Mouse (Mus musculus) layer of hippocampus, adult 2 months (tissue): ENCODE measurements around the gene Stk24. TPM values are rescaled to one million over a fixed set of nuclear protein-coding genes. Genes with fewer than 3 reads are reported as not detected.

Source experiments
- DNase-seq, 2 experiments: peaks; one replicate each; pipeline ENCODE4 v3.0.0; 2022; ENCODE audit warnings: low spot score in 2 of 2
- H3K27ac ChIP-seq: fragments of 200-600 bp; 2 replicates; pipeline ENCODE4 v1.8.1; 2022
- H3K4me3 ChIP-seq: fragments of 200-600 bp; 2 replicates; pipeline ENCODE4 v1.8.1; 2022; ENCODE audit warnings: mild to moderate bottlenecking
- CTCF ChIP-seq: fragments of 200-600 bp; conservative IDR thresholded peaks from 2 replicates; pipeline ENCODE4 v1.8.1; 2022; ENCODE audit warnings: antibody characterized with exemption, mild to moderate bottlenecking, moderate library complexity
- total RNA-seq, 2 experiments: library from RNA; stranded (reverse); gene quantifications; 2 replicates each; pipeline ENCODE4 v1.2.3; 2021

Stk24 gene
- total RNA-seq, 2 experiments from 2014 or later: 66.0 to 68.1 TPM

- TF ChIP-seq CTCF: no peak
- DNase-seq: no peak
Measured at GRCm38 (mm10) chr14:121371911-121372820, 7.6 kb downstream of the Stk24 start.

GRCm38 (mm10) chr14:121369385-121369784, 10.4 kb downstream of the Stk24 start:
- no peak; the same call in 1 of the 2 replicates for TF ChIP-seq CTCF
- no peak overlapping the region for H3K27ac ChIP-seq
- DNase-seq: no peak
- H3K4me3 ChIP-seq: no peak overlapping the region

More at GRCm38 (mm10) chr14:121371911-121372820, 7.6 kb downstream of the Stk24 start:
- Histone ChIP-seq H3K4me3 (no peak overlapping the region), H3K27ac (no peak overlapping the region)

- TF ChIP-seq CTCF: no peak
- no peak overlapping the region for H3K4me3 ChIP-seq
- H3K27ac ChIP-seq: no peak overlapping the region
- DNase-seq: no peak
Measured at GRCm38 (mm10) chr14:121368108-121368705, 11.6 kb downstream of the Stk24 start.

GRCm38 (mm10) chr14:121365991-121366728, 13.7 kb downstream of the Stk24 start:
- DNase-seq: no peak
- Histone ChIP-seq H3K4me3 (no peak overlapping the region), H3K27ac (no peak overlapping the region)
- no peak for TF ChIP-seq CTCF

GRCm38 (mm10) chr14:121365390-121365789, 14.4 kb downstream of the Stk24 start:
- H3K27ac ChIP-seq: no peak overlapping the region
- no peak overlapping the region for H3K4me3 ChIP-seq
- no peak for TF ChIP-seq CTCF
- DNase-seq: no peak

- Histone ChIP-seq H3K4me3 (no peak overlapping the region), H3K27ac (no peak overlapping the region)
- TF ChIP-seq CTCF: no peak
- DNase-seq: no peak
Measured at GRCm38 (mm10) chr14:121364282-121364681, 15.5 kb downstream of the Stk24 start.

- no peak overlapping the region for H3K4me3 ChIP-seq
- peak; percentile 66 for TF ChIP-seq CTCF
- H3K27ac ChIP-seq: no peak overlapping the region
- no peak for DNase-seq
Measured at GRCm38 (mm10) chr14:121361319-121362114, 18.3 kb downstream of the Stk24 start.

GRCm38 (mm10) chr14:121359850-121360249, 20.0 kb downstream of the Stk24 start:
- no peak for TF ChIP-seq CTCF
- H3K4me3 ChIP-seq: no peak overlapping the region
- H3K27ac ChIP-seq: no peak overlapping the region
- no peak for DNase-seq

GRCm38 (mm10) chr14:121359015-121359414, 20.8 kb downstream of the Stk24 start:
- DNase-seq: no peak
- no peak for TF ChIP-seq CTCF
- Histone ChIP-seq H3K4me3 (no peak overlapping the region), H3K27ac (no peak overlapping the region)

GRCm38 (mm10) chr14:121358327-121358726, 21.5 kb downstream of the Stk24 start:
- TF ChIP-seq CTCF: no peak
- H3K27ac ChIP-seq: no peak overlapping the region
- DNase-seq: no peak
- H3K4me3 ChIP-seq: no peak overlapping the region

- no peak for DNase-seq
- no peak for TF ChIP-seq CTCF
- Histone ChIP-seq H3K27ac (no peak overlapping the region), H3K4me3 (no peak overlapping the region)
Measured at GRCm38 (mm10) chr14:121356336-121356862, 23.4 kb downstream of the Stk24 start.

- no peak overlapping the region for H3K4me3 ChIP-seq
- 0 out of 2 replicates have a peak overlapping the region, but pooled peaks have one; percentile 14 for H3K27ac ChIP-seq
- TF ChIP-seq CTCF: no peak
- no peak for DNase-seq
Measured at GRCm38 (mm10) chr14:121355732-121356131, 24.1 kb downstream of the Stk24 start.
